Mouse (Mus musculus) brain, embryonic 14.5 days (tissue): ENCODE data around the gene Trip6. TPM values are rescaled to one million over a fixed set of nuclear protein-coding genes. Genes with fewer than 3 reads are reported as not detected.
"Not testable (repeated sequence)": the region's sequence is repeated elsewhere in the genome, so short reads cannot be mapped to it uniquely, and the experiment has no call there.

ENCODE experiments used
- DNase-seq: peaks from one replicate; pipeline ENCODE4 v3.0.0-alpha.2; 2011; ENCODE audit warnings: low read depth
- CTCF ChIP-seq: fragments of 200-500 bp; IDR thresholded peaks from 2 replicates; pipeline ENCODE4 v1.5.1; 2012; ENCODE audit warnings: inconsistent platforms, mild to moderate bottlenecking, moderate library complexity, borderline replicate concordance; ENCODE audit not compliant: insufficient read depth, insufficient read length; ENCODE audit errors: extremely low read depth
- POLR2A ChIP-seq: fragments of 200-500 bp; IDR thresholded peaks from 2 replicates; pipeline ENCODE4 v1.6.1; 2012; ENCODE audit warnings: mild to moderate bottlenecking, inconsistent platforms, borderline replicate concordance; ENCODE audit not compliant: poor library complexity, insufficient read depth, insufficient read length, severe bottlenecking; ENCODE audit errors: extremely low read depth
- polyA plus RNA-seq: library from polyadenylated mRNA; depleted of rRNA; stranded (reverse); fragments of >200 nt; gene quantifications from 2 replicates; pipeline ENCODE4 v1.2.3, GENCODE M21; 2012; rRNA removed

Gene Trip6
- polyA plus RNA-seq, 1 experiment: 25.7 TPM

DNA sequence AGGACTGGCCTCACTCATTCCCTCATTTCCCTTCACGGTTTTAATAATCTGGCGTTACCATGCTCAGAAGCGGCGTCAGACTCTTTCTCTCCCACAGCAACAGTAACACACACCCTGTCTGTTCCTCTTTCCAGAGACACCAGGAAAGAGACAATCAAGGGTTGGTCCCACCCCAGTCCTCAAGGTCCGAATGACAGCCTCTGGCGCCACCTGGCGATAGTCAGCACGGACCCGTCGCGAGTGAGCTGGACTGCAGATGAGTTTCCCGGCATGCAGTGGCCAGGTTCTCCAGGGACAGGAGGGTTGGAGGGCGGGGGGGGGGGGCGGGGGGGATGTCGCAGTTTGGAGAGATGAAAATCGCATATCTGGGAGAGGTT is 27.6 kb downstream of the Trip6 start:
- no peak for TF ChIP-seq POLR2A
- peak; percentile 91 for TF ChIP-seq CTCF

DNA sequence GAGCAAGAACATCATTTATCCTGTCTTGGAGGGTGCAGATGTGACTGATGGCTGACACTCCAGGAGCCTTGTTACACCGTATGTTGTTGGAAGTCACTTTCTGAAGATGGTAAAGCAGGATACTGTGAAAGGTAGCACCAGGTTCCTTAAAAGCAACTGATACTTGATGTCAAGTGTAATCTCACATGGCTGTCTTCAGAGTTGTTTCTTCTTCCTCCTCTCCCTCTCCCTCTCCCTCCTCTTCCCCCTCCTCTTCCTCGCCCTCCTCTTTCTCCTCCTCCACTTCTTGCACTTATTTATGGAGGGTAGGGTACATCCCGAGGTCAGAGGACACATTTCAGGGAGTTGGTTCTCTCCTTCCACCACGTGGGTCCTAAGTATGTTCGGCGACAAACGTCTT is 28.2 kb downstream of the Trip6 start:
- TF ChIP-seq CTCF (no peak), POLR2A (no peak)
- no peak for DNase-seq

More for the DNA sequence above, 27.6 kb downstream of the Trip6 start:
- DNase-seq: peak; percentile 94

DNA sequence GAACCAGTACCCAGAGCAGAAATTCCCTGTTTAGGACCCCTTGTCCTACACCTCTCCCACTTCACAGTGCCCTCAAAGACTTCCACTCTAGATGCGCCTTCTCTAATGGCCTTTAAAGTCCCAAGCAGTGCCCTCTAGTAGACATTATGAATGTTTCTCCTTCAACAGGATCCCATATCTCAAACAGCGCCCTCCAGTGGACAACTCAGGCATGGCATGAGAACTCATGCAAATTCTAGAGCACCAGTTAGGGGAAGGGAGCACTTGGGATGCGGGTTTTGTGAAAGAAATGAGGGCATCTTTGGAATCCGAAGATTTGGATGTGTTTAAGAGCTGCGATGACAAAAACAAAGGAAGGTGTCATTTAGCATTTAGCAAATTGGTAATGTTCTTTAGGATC is 29.2 kb downstream of the Trip6 start:
- TF ChIP-seq CTCF (peak; percentile 64; the same call in 1 of the 2 replicates), POLR2A (no peak)
- no peak for DNase-seq

DNA sequence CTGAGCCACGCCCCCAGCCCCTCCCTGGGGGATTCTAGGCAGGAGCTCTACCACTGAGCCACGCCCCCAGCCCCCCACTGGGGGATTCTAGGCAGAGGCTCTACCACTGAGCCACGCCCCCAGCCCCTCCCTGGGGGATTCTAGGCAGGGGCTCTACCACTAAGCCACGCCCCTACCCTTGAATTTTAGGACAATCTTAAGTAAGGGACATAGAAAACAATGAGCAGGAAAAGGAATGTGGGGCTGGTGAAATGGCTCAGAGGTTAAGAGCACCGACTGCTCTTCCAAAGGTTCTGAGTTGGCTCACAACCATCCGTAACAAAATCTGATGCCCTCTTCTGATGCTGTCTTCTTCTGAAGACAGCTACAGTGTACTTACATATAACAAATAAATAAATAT is 29.8 kb downstream of the Trip6 start:
- not testable (repeated sequence) for DNase-seq

DNA sequence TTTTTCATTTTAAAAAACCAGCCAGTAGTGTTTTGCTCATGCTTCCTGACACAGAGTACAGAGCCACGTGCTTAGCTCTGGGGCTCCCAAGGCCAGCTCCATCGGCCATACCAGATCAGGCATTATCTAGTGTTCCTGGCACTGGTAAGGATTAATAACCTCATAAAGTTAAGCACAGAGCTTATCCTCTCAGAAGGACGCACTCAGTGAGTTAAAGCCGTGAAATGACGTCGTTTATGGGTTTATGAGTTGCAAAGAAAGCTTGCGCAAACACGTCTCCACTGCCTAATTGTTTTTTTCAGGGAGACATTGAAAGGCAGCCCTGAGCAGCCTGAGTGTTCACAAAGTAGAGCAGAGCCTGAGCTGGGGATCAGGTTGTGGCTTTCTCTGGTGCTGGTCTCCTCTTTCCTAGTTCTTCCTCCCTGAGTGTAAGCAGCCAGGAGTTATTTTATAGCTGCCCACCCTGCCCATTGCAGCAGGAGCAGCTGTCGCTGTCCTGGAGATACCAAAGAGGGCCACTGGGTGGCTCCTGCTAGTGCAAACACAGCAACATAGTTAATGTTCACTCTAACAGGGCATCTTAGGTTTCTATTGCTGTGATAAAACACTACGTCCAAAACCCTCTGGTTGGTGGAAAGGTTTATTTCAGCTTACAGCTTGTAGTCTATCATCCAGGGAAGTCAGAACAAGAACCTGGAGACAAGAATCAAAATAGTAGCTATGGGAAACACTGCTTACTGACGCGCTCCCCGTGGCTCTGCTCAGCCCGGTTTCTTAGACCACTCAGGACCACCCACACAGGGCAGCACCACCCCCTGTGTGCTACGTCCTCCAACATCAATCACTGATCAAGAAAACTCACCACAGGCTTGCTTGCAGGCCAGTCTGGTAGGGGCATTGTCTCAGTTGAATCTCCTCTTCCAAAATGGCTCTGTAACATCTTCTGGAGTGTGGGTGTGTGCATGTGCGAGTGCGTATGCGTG is 36.6 kb downstream of the Trip6 start:
- TF ChIP-seq CTCF (peak; percentile 70; the same call in 1 of the 2 replicates), POLR2A (no peak)
- DNase-seq: peak; percentile 59

- TF ChIP-seq CTCF: no peak
- no peak for TF ChIP-seq POLR2A
- DNase-seq: no peak
Measured at GRCm38 (mm10) chr5:137268131-137268910, 45.9 kb downstream of the Trip6 start.

- DNase-seq: no peak
- no peak for TF ChIP-seq CTCF
- no peak for TF ChIP-seq POLR2A
Measured at GRCm38 (mm10) chr5:137264787-137265186, 49.4 kb downstream of the Trip6 start.

DNA sequence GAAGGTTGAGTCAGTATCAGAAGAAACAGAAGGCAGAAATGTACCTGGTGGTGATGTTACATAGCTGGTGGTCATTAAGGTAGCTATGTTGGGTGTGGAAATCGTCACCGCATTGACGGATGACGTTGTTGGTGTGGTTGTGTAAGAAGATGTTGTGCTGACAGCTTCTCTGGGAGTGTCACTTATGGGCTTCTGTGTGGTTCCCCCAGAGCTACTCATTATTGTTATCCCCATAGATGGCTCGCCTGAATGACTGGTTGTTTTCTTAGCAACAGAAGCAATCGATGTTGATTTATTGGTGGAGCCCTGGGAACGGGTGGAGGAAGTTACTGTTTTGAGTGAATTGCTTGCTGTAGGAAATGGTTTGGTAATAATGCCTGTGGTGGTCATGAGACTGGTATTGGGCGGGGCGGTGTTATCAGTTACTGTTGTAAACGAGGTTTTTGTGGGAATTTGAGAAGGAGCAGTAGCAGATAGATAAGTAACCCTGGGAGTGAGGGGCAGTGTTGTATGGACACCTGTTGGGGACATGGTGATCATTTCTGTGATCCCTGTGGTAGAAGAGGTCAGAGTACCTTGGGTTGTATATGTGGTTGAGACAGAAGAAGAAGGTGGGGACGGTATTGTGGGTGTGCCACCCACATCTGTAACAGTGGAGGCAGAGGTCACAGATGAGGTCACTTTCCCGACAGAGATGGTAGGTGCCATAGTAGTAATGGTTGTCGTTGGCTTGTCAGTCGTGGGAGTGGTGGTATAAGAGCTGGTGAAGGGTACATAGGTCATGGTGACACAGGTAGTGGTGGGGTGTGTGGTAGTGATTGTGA is 50.1 kb downstream of the Trip6 start:
- TF ChIP-seq CTCF (no peak), POLR2A (no peak)
- no peak for DNase-seq

Other genes with a start within 250 kb of the Trip6 start
- gene Serpine1, start 242.1 kb downstream of the Trip6 start, polyA plus RNA-seq: 2.1 and 2.6 TPM in 2 replicates
- 1.2 and 2.2 TPM in 2 replicates for gene Trim56, start 198.2 kb downstream of the Trip6 start, polyA plus RNA-seq
- 0.05 and 0.08 TPM in 2 replicates for gene Muc3, start 165.1 kb downstream of the Trip6 start, polyA plus RNA-seq
- 0.87 and 1.4 TPM in 2 replicates for gene Muc3a, start 102.0 kb downstream of the Trip6 start, polyA plus RNA-seq
- 18.8 and 32.5 TPM in 2 replicates for gene Ache, start 26.9 kb downstream of the Trip6 start, polyA plus RNA-seq
- gene Ufsp1, start 19.8 kb downstream of the Trip6 start, polyA plus RNA-seq: 10.0 and 11.9 TPM in 2 replicates
- gene Srrt, start 6.7 kb downstream of the Trip6 start, polyA plus RNA-seq: 211 and 216 TPM in 2 replicates
- gene Slc12a9, start 19.2 kb upstream of the Trip6 start, polyA plus RNA-seq: 34.0 and 34.8 TPM in 2 replicates
- gene Ephb4, start 35.7 kb upstream of the Trip6 start, polyA plus RNA-seq: 15.5 and 18.8 TPM in 2 replicates
- gene Zan, start 162.7 kb upstream of the Trip6 start, polyA plus RNA-seq: 0.20 and 0.30 TPM in 2 replicates
- gene Pop7, start 188.1 kb upstream of the Trip6 start, polyA plus RNA-seq: 64.3 and 83.1 TPM in 2 replicates
- gene Gigyf1, start 204.1 kb upstream of the Trip6 start, polyA plus RNA-seq: 56.9 and 57.9 TPM in 2 replicates
- not detected in 2 replicates for gene Epo, start 218.8 kb upstream of the Trip6 start, polyA plus RNA-seq
- gene Gnb2, start 219.1 kb upstream of the Trip6 start, polyA plus RNA-seq: 1,055 and 1,401 TPM in 2 replicates
- gene Actl6b, start 239.1 kb upstream of the Trip6 start, polyA plus RNA-seq: 298 and 316 TPM in 2 replicates